Mouse (Mus musculus): ENCODE data around the gene Lmcd1. TPM values are rescaled to one million over a fixed set of nuclear protein-coding genes. Genes with fewer than 3 reads are reported as not detected.

Gene Lmcd1
- total and polyA plus RNA-seq, 3 experiments: not detected

- Histone ChIP-seq H3K4me1 (ENCODE audit: control insufficient read depth in 1 of 2, insufficient read depth in 2 of 2, low read length in 2 of 2) (no peaks in the 10 kb centered on the region), H3K36me3 (ENCODE audit: control insufficient read depth in 1 of 2, insufficient read depth in 2 of 2, low read length in 2 of 2) (no peaks in the 10 kb centered on the region), H3K9ac (ENCODE audit: control insufficient read depth, low read depth, low read length, poor library complexity, severe bottlenecking) (no peak overlapping the region), H3K4me3 (ENCODE audit: control insufficient read depth in 1 of 2, insufficient read depth in 1 of 2, low read depth in 2 of 2, low read length in 2 of 2) (no peak overlapping the region), H3K79me2 (ENCODE audit: control insufficient read depth, insufficient read depth, low read length, poor library complexity) (no peaks in the 10 kb centered on the region), H3K9me3 (replicated peaks; ENCODE audit: insufficient read depth, low read length) (no peaks in the 10 kb centered on the region), H3K27me3 (ENCODE audit: control insufficient read depth in 1 of 2, insufficient read depth in 2 of 2, low read length in 2 of 2) (no peaks in the 10 kb centered on the region), H3K27ac (ENCODE audit: control insufficient read depth, low read depth, low read length) (no peak overlapping the region)
- TF ChIP-seq BHLHE40 (IDR thresholded peaks at IDR 0.05; ENCODE audit: borderline replicate concordance, low read depth, low read length): no peak
- no peak for TF ChIP-seq ZC3H11A (IDR thresholded peaks at IDR 0.05; ENCODE audit: low read depth, low read length)
- no peak for TF ChIP-seq NRF1 (IDR thresholded peaks at IDR 0.05; ENCODE audit: insufficient read depth, low read depth, low read length, poor library complexity, severe bottlenecking)
- TF ChIP-seq POLR2AphosphoS5 (IDR thresholded peaks at IDR 0.05; ENCODE audit: borderline replicate concordance, low read depth, low read length): no peak
- TF ChIP-seq RCOR1 (IDR thresholded peaks at IDR 0.05; ENCODE audit: low read depth, low read length): no peak
- no peak for DNase-seq (ENCODE audit: low read depth, low spot score)
These were observed 18.6 kb upstream of the Lmcd1 start for GRCm38 (mm10) chr6:112254967-112255366.

- TF ChIP-seq NELFE (IDR thresholded peaks at IDR 0.05; ENCODE audit: low read depth, low read length) (no peak), ZNF384 (IDR thresholded peaks at IDR 0.05; ENCODE audit: low read depth, low read length) (no peak), MYC (IDR thresholded peaks at IDR 0.05; ENCODE audit: low read depth, low read length) (no peak), ZKSCAN1 (IDR thresholded peaks at IDR 0.05; ENCODE audit: low read depth, low read length) (no peak), HCFC1 (IDR thresholded peaks at IDR 0.05; ENCODE audit: low read depth, low read length) (no peak), MAFK (IDR thresholded peaks at IDR 0.05; ENCODE audit: borderline replicate concordance, low read depth, low read length) (no peak), CTCF (IDR thresholded peaks at IDR 0.05 in 2 of 3, conservative IDR thresholded peaks at IDR 0.05 in 1 of 3; ENCODE audit: control insufficient read depth in 1 of 3, insufficient read depth in 1 of 3, low read depth in 2 of 3, low read length in 3 of 3, poor library complexity in 1 of 3, severe bottlenecking in 1 of 3) (no peak), TBP (IDR thresholded peaks at IDR 0.05; ENCODE audit: low read depth, low read length) (no peak), NRF1 (IDR thresholded peaks at IDR 0.05; ENCODE audit: insufficient read depth, low read depth, low read length, poor library complexity, severe bottlenecking) (no peak), EP300 (IDR thresholded peaks at IDR 0.05; ENCODE audit: low read depth in 1 of 2, low read length in 2 of 2) (no peak), ELF1 (IDR thresholded peaks at IDR 0.05; ENCODE audit: low read depth, low read length) (no peak), E2F4 (IDR thresholded peaks at IDR 0.05; ENCODE audit: borderline replicate concordance, low read depth, low read length) (no peak), MYB (IDR thresholded peaks at IDR 0.05; ENCODE audit: low read depth, low read length) (no peak), MAX (IDR thresholded peaks at IDR 0.05; ENCODE audit: low read length) (no peak), POLR2AphosphoS2 (IDR thresholded peaks at IDR 0.05; ENCODE audit: low read length) (no peak), CHD2 (IDR thresholded peaks at IDR 0.05; ENCODE audit: low read length) (no peak), USF2 (IDR thresholded peaks at IDR 0.05; ENCODE audit: borderline replicate concordance in 1 of 2, insufficient read depth in 1 of 2, low read depth in 1 of 2, low read length in 2 of 2) (no peak), UBTF (IDR thresholded peaks at IDR 0.05; ENCODE audit: borderline replicate concordance, insufficient read depth, low read depth, low read length) (no peak), CHD1 (IDR thresholded peaks at IDR 0.05; ENCODE audit: low read depth, low read length) (no peak)
- Histone ChIP-seq H3K27ac (ENCODE audit: control insufficient read depth, low read depth, low read length) (no peak overlapping the region), H3K4me3 (ENCODE audit: control insufficient read depth in 1 of 2, insufficient read depth in 1 of 2, low read depth in 2 of 2, low read length in 2 of 2) (no peak overlapping the region), H3K79me2 (ENCODE audit: control insufficient read depth, insufficient read depth, low read length, poor library complexity) (no peaks in the 10 kb centered on the region), H3K4me1 (ENCODE audit: control insufficient read depth in 1 of 2, insufficient read depth in 2 of 2, low read length in 2 of 2) (no peaks in the 10 kb centered on the region), H3K9me3 (replicated peaks; ENCODE audit: insufficient read depth, low read length) (no peaks in the 10 kb centered on the region), H3K9ac (ENCODE audit: control insufficient read depth, low read depth, low read length, poor library complexity, severe bottlenecking) (no peak overlapping the region), H3K36me3 (ENCODE audit: control insufficient read depth in 1 of 2, insufficient read depth in 2 of 2, low read length in 2 of 2) (no peaks in the 10 kb centered on the region), H3K27me3 (ENCODE audit: control insufficient read depth in 1 of 2, insufficient read depth in 2 of 2, low read length in 2 of 2) (no peaks in the 10 kb centered on the region)
- DNase-seq (ENCODE audit: low read depth, low spot score): no peak
These were observed 18.0 kb upstream of the Lmcd1 start for GRCm38 (mm10) chr6:112255388-112256225.

Data from MEL (cell line).